ENCODE assay signal across 26 mouse cellular contexts in the genomic region with DNA sequence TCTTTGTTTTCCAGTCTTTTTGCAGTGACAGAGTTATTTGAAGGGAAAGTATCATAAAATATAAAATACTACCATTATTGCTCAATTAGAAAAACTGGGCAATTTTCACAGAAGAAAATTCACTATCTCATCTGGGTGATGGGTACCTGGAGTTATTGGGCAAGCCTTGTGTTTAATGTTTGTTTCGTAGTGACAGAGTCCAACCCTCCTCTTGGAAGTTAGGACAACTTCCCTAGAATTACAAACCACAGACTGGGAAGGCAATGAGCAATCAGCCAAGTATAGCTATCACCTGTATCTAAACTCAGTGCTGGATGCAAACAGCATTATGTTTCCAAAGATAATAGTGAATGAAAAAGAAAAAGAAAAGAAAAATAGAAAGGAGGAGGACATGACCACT. TPM values are rescaled to one million over a fixed set of nuclear protein-coding genes. Genes with fewer than 3 reads are reported as not detected.
"Had no signal": no experiment of that assay in that cellular context is flagged by ENCODE, and none has a peak within 500 bp of the region (broad histone marks: within the 10 kb centered on the region; RNA-seq: fewer than 3 reads in every experiment).

No protein-coding gene starts in this region.

- H3K27ac ChIP-seq: heart, adult 2 months; heart, embryonic 13.5 days; heart, embryonic 15.5 days; hindbrain, embryonic 13.5 days; hindbrain, embryonic 15.5 days; hindbrain, postnatal 0 days; limb, embryonic 13.5 days; limb, embryonic 15.5 days had no signal

- H3K36me3 ChIP-seq: heart, embryonic 13.5 days; heart, embryonic 15.5 days; hindbrain, embryonic 13.5 days; hindbrain, embryonic 15.5 days; limb, embryonic 13.5 days; limb, embryonic 15.5 days had no signal

- H3K4me1 ChIP-seq: heart, embryonic 13.5 days; heart, embryonic 15.5 days; hindbrain, embryonic 13.5 days; hindbrain, embryonic 15.5 days; limb, embryonic 13.5 days; limb, embryonic 15.5 days had no signal

- DNase-seq: forebrain, postnatal 0 days; gastrocnemius, postnatal 14 days; gastrocnemius, postnatal 36 days; heart, adult 11 months; heart, adult 2 months; heart, postnatal 14 days; heart, postnatal 36 days; kidney, adult 11 months; kidney, adult 8-10 months; kidney, postnatal 14 days; kidney, postnatal 36 days; layer of hippocampus, adult 9-11 months; layer of hippocampus, postnatal 36 days; left cerebral cortex, postnatal 4 days had no signal

- H3K9ac ChIP-seq: forebrain, postnatal 0 days; heart, embryonic 13.5 days; heart, embryonic 15.5 days; hindbrain, embryonic 13.5 days; hindbrain, embryonic 15.5 days; limb, embryonic 13.5 days; limb, embryonic 15.5 days had no signal

- H3K9me3 ChIP-seq: heart, embryonic 13.5 days; heart, embryonic 15.5 days; hindbrain, embryonic 13.5 days; hindbrain, embryonic 15.5 days; limb, embryonic 13.5 days; limb, embryonic 15.5 days had no signal

- H3K27me3 ChIP-seq: heart, embryonic 13.5 days; heart, embryonic 15.5 days; hindbrain, embryonic 13.5 days; hindbrain, embryonic 15.5 days; limb, embryonic 13.5 days; limb, embryonic 15.5 days had no signal

- H3K4me2 ChIP-seq: heart, embryonic 11.5 days; heart, embryonic 13.5 days; heart, embryonic 15.5 days; hindbrain, embryonic 13.5 days; hindbrain, embryonic 15.5 days; limb, embryonic 13.5 days; limb, embryonic 15.5 days had no signal

- H3K4me3 ChIP-seq: heart, adult 2 months; heart, embryonic 13.5 days; heart, embryonic 15.5 days; hindbrain, embryonic 13.5 days; hindbrain, embryonic 15.5 days; limb, embryonic 13.5 days; limb, embryonic 15.5 days had no signal

- ATAC-seq: forebrain, postnatal 0 days; hindbrain, postnatal 0 days; intestine, embryonic 16.5 days had no signal

RNA-seq across cellular contexts. Expression of a gene that starts 28.1 kb away (rescaled TPM):
- polyA plus RNA-seq: forebrain, postnatal 0 days; heart, adult 2 months; heart, embryonic 15.5 days; heart, postnatal 0 days; hindbrain, embryonic 11.5 days; hindbrain, embryonic 13.5 days; hindbrain, embryonic 15.5 days; hindbrain, postnatal 0 days; limb, embryonic 11.5 days; limb, embryonic 13.5 days; limb, embryonic 15.5 days had no signal
